Mouse (Mus musculus) heart, adult 18-20 months (tissue): ENCODE measurements around the gene Ctla2b. TPM values are rescaled to one million over a fixed set of nuclear protein-coding genes. Genes with fewer than 3 reads are reported as not detected.
A peak's percentile ranks its signal among the peaks of the same experiment; 100 is the strongest.
"Not testable (repeated sequence)": the region's sequence is repeated elsewhere in the genome, so short reads cannot be mapped to it uniquely, and the experiment has no call there.

Experiments
- DNase-seq, 2 experiments: peaks; one replicate each; pipeline ENCODE4 v3.0.0; 2021 to 2022; ENCODE audit warnings: mixed read lengths in 1 of 2
- long read RNA-seq, 2 experiments: library from polyadenylated mRNA; stranded (forward); transcript quantifications; one replicate each; pipeline ENCODE4 v2.0.0; 2021
- total RNA-seq, 2 experiments: library from RNA; stranded (reverse); gene quantifications; 2 replicates each; pipeline ENCODE4 v1.2.3; 2021

The Ctla2b gene
- 10 to 100 TPM in 1 of 2 experiments, 1 to 10 TPM in 1; 9.6 to 11.8 TPM for total RNA-seq
- long read RNA-seq, experiment 1, partial matches to known transcripts = 0 of 2 reads
- long read RNA-seq, experiment 1, other reads (novel, unspliced or antisense) = 1 of 2 reads
- long read RNA-seq, experiment 2, partial matches to known transcripts = 0 of 4 reads
- long read RNA-seq, experiment 2, other reads (novel, unspliced or antisense) = 0 of 4 reads

- peak; percentile 73 to 94 for DNase-seq
Measured at GRCm38 (mm10) chr13:60897328-60897727, at the start of gene Ctla2b. TSS of gene Ctla2b (minus strand) at chr13:60897447.

- not testable (repeated sequence) for DNase-seq
Measured at GRCm38 (mm10) chr13:60941884-60942283, 44.6 kb upstream of the Ctla2b start, which contains the start of gene Tpbpa. TSS of gene Tpbpa (minus strand) at chr13:60941984.

- peak; percentile 56 to 90 for DNase-seq
Measured at GRCm38 (mm10) chr13:60936500-60936901, 39.3 kb upstream of the Ctla2b start, which contains the start of the genes Gm49391 and Ctla2a. TSS of gene Gm49391 (minus strand) at chr13:60936571. TSS of gene Ctla2a (minus strand) at chr13:60936625.

GRCm38 (mm10) chr13:60935490-60935889 is 38.2 kb upstream of the Ctla2b start, which contains the start of gene Gm49393:
TSS of gene Gm49393 (minus strand) at chr13:60935590.
- not testable (repeated sequence) for DNase-seq

GRCm38 (mm10) chr13:60904780-60905179 is 7.5 kb upstream of the Ctla2b start, which contains the start of gene Tpbpb:
TSS of gene Tpbpb (minus strand) at chr13:60904880.
- DNase-seq = not testable (repeated sequence)

- DNase-seq = not testable (repeated sequence)
Measured at GRCm38 (mm10) chr13:60896794-60897193, 453 bp downstream of the Ctla2b start, which contains the start of gene Gm49392. TSS of gene Gm49392 (minus strand) at chr13:60896894.

GRCm38 (mm10) chr13:60895406-60896160 is 1.7 kb downstream of the Ctla2b start:
- no peak for DNase-seq

- no peak for DNase-seq
Measured at GRCm38 (mm10) chr13:60892301-60892700, 4.9 kb downstream of the Ctla2b start.

GRCm38 (mm10) chr13:60864281-60864680 is 33.0 kb downstream of the Ctla2b start, which contains the start of gene 4930486L24Rik:
TSS of gene 4930486L24Rik (minus strand) at chr13:60864475.
- no peak for DNase-seq

- peak; percentile 21 to 58 for DNase-seq
Measured at GRCm38 (mm10) chr13:60848241-60849120, 48.8 kb downstream of the Ctla2b start.

Other genes starting within 250 kb of the Ctla2b start
- not detected for gene BC051665, start 111.1 kb downstream of the Ctla2b start, total RNA-seq
- gene Ctsll3, start 94.6 kb downstream of the Ctla2b start, total RNA-seq = not detected
- under 1 TPM in 1 of 2 experiments, not detected in 1; 0.42 TPM for gene 4930486L24Rik, start 33.0 kb downstream of the Ctla2b start, total RNA-seq
- gene Gm49392, start 553 bp downstream of the Ctla2b start, total RNA-seq = 1 to 10 TPM; 1.2 to 2.0 TPM
- gene Tpbpb, start 7.4 kb upstream of the Ctla2b start, total RNA-seq = not detected
- gene Gm49393, start 38.1 kb upstream of the Ctla2b start, total RNA-seq = under 1 TPM in 1 of 2 experiments, not detected in 1; 0.59 TPM
- 1 to 10 TPM; 1.8 to 7.9 TPM for gene Gm49391, start 39.1 kb upstream of the Ctla2b start, total RNA-seq
- 10 to 100 TPM; 80.3 to 99.9 TPM for gene Ctla2a, start 39.2 kb upstream of the Ctla2b start, total RNA-seq
- not detected for gene Tpbpa, start 44.5 kb upstream of the Ctla2b start, total RNA-seq
- gene Ctsj, start 108.5 kb upstream of the Ctla2b start, total RNA-seq = not detected
- not detected for gene Ctsq, start 143.2 kb upstream of the Ctla2b start, total RNA-seq